Mouse (Mus musculus) frontal cortex, adult 2 months (tissue): ENCODE measurements around the gene Blcap. TPM values are rescaled to one million over a fixed set of nuclear protein-coding genes. Genes with fewer than 3 reads are reported as not detected.
A peak's percentile ranks its signal among the peaks of the same experiment; 100 is the strongest.

Experiments
- DNase-seq, 2 experiments: peaks; one replicate each; pipeline ENCODE4 v3.0.0; 2022; ENCODE audit warnings: low spot score in 1 of 2; ENCODE audit errors: extremely low spot score in 1 of 2
- polyA plus RNA-seq: library from polyadenylated mRNA; depleted of rRNA; stranded (reverse); fragments of >200 nt; gene quantifications from 2 replicates; pipeline ENCODE4 v1.2.3, GENCODE M21; 2012

Blcap gene
- polyA plus RNA-seq, 1 experiment = 107 TPM

DNA sequence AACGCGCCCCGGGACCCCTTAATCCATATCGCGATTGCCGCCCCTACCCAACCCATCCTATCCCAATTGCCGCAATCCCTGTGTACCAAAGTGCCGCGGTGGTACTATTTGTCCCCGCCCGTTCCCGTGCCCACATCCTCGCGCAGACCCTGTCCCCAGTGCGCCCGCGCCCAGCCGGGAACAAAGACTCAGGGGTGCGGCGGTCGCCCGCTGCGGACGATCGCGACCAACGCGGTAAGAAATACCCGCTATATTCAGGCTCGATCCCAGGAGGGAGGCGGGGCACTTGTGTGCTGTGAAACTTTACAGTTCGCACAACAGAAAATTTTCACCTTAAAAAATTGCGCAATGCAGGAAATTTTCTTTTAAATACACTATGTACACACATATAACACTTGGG lies 10.8 kb downstream of the Blcap start:
- DNase-seq = no peak

- peak in 1 of 2 experiments; percentile 46 for DNase-seq
Observed at GRCm38 (mm10) chr2:157559858-157560257, 11.2 kb downstream of the Blcap start, which contains the start of gene Nnat. TSS of gene Nnat (plus strand) at chr2:157560078.

- DNase-seq = no peak
Observed at GRCm38 (mm10) chr2:157559440-157559839, 11.6 kb downstream of the Blcap start.

- DNase-seq = no peak
Observed at GRCm38 (mm10) chr2:157558520-157558919, 12.6 kb downstream of the Blcap start.

DNA sequence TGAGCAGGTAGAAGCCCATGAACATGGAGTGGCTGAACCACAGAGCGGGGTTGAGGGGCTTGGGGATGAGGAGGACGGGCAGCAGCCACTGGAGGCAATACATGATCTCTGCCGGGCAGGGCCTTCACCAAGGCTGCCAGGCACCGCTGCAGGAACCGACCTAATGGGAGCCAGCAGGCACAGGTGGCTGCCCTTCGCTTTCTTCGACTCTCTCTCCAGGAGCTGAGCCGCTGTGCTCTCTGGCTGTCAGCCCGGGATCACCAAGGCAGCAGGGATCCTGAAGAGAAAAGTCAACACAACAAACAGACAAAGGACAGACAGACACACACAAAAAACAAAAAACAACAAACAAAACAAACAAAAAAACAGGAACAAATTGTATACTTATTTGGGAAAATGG lies 13.0 kb downstream of the Blcap start:
- DNase-seq = no peak

DNA sequence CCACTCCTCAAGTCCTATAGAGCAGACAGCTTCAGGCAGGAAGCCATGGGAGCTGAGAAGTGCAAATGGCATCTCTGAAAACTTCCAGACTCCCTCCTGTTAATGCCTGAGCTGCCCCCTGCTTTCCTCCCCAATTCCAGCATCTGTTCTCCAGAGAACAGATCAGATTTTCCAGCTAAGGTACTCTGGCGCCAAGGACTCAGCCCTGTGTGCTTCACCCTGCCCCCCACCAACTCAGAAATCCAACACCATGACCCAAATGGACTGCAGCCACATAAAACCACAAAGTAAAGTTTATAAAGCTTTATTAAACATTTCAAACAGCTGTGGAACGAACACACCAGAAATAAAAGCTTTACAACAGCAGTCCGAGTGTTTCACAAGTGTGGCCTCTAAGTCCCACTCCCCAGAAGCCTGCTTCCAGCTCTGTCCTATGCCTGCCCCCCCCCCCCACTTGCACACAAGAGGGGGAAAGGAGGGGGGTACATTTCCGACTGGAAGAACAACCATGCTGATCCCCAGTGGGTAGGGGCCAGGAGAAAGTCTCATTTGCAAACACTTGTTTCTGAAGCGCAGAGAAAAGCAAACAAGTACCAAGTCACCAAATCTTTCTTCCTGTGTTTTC lies 14.9 kb downstream of the Blcap start:
- DNase-seq = no peak

DNA sequence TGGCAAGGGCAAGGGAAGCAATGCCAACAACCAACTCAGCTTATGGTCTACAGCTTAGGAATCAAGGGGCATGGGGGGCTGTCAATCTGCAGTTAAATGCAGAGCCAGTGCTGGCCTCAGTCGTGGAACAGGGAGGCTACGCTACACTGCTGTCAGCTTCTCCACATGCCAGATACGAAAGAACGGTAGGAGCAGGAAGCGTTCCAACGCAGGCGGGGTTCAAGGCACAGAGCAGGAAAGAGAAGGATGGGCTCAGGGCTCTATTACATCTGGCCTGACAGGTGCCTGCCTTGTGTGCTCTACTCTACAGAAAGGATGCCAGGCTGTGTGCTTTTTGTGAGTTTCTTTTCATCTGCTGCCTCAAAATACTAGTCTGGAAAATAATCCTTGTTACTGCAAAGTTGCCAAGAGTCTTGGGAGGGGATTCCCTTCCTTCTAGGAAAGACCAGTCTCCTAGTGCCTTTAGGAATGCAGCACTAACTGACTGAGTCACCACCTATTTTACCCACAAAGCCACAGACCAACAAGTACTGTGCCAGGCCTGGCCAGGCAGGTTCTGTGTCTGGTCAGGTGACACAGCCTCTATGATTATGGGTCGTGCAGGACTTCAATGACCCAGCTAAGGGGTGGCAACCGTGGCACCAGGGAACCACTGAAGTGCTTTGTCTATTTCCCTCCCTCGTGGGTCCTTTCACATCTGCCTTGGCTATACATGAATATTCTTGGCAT lies 18.8 kb downstream of the Blcap start:
- no peak for DNase-seq

DNA sequence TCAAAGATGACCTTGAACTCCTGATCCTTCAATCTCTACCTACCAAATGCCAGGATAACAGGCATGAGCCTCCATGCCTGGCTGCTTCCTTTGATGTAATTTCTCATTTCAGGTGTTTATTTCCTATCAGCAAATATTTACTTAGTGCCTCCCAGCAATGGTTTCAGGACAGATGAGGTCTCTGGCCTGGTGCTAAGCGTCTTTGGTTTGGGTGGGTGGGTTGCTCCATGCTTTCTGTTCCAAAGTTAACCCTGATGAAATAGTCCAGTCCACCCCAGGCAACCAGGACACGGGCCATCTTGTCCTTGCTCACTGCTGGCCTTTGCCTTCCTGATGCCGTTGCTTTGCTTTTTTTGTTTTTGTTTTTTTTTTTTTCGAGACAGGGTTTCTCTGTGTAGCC lies 20.8 kb downstream of the Blcap start:
- no peak for DNase-seq

DNA sequence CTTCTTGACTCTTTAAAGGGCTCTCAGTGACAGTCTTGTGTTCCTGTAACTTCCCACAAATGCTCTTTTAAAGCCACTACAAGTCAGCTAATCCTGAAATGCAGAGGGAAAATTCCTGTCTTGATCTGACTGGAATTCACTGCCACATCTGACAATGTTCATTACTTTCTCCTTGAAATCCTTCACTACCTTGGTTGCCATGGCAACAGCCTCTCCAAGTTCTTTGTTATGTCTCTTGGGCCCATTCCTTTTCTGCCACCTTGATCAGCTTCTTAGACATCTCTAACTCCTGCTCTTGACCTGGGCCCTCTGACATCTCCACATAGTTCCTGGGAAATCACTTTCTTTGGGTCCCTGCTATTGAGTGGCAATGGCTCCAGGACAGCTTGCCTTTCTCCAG lies 24.4 kb downstream of the Blcap start:
- no peak for DNase-seq

GRCm38 (mm10) chr2:157544333-157544888 lies 26.7 kb downstream of the Blcap start:
- DNase-seq = no peak

- no peak for DNase-seq
Observed at GRCm38 (mm10) chr2:157542415-157542814, 28.7 kb downstream of the Blcap start.

- DNase-seq = no peak
Observed at GRCm38 (mm10) chr2:157541631-157542030, 29.4 kb downstream of the Blcap start.

GRCm38 (mm10) chr2:157540953-157541569 lies 30.0 kb downstream of the Blcap start:
- no peak for DNase-seq

- DNase-seq = peak in 1 of 2 experiments; percentile 76
Observed at GRCm38 (mm10) chr2:157540073-157540952, 30.8 kb downstream of the Blcap start.

DNA sequence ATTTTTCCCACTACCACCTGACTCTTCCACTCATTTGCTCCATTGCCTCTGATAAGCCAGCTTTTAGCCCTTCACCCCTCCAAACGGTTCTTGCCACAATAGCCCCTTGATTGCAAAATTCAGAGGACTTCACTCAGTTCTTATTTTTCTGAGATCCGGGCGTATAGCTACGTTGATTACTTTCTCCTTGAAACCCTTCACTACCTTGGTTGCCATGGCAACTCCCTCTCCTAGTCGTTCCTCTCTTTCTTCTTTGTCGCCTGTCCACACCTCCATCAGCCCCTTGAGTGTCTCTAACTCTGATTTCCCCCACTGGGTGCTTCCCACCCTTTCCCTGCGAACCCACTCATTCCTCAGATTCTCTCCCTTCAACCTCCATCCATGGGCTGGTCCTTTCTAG lies 34.0 kb downstream of the Blcap start:
- peak in 1 of 2 experiments; percentile 58 for DNase-seq

DNA sequence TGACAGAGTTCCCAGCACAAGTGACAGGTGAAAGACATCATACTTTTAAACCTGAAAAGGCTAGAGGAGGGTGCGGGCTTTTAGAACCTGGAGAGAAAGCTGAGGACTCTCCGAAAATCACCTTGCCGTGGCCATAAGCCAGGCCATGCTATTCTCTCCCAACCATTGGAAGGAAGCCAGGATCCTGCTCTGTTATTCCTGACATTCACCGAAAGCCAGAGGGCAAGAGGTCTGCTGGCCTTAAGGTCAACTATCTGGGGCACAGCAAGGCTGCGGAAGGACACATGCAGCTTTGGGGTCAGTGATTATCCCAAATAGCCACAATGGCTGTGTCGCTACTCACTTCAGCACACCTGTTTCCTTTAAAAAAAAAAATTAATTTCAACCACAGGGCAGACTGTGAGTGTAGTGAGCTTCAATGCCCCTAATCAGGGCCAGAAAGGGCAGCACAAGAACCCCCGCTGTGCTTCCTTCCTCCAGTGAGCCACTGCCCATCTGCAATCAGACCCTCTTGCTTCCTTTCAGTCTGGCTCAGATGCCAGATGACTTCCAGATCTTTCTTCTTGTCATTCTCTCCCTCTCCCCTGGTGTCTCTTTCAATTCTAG lies 34.5 kb downstream of the Blcap start:
- DNase-seq = no peak

DNA sequence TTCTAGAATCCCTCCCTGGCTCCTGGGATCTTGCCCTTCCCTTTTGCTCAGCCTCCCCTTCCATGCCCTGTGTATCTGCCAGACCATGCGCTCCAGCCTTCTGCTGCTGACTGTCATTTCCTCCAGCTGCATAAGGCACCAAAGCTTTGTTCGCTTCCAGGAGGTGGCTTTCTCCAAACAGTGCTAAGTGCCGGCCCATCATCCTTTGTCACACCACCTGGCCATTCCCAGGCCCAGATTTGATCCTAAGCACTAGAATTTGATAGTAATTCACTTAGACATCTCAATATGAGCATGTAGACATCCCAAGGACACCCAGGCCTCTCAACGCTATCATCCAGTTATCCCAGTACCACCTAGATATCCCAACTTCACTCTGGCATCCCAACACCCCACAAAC lies 36.9 kb downstream of the Blcap start:
- no peak for DNase-seq

GRCm38 (mm10) chr2:157531681-157532426 lies 39.2 kb downstream of the Blcap start:
- DNase-seq = no peak
